Mouse (Mus musculus) macrophage (primary cell): Measurements from ENCODE around the gene Alox12e. TPM values are rescaled to one million over a fixed set of nuclear protein-coding genes. Genes with fewer than 3 reads are reported as not detected.
"Not testable (repeated sequence)": the region's sequence is repeated elsewhere in the genome, so short reads cannot be mapped to it uniquely, and the experiment has no call there.

Experiments
- H3K27ac ChIP-seq: fragments of 350-480 bp; formaldehyde crosslinking; 2 replicates; pipeline ENCODE4 v1.9.0; 2021
- H3K36me3 ChIP-seq: fragments of 350-480 bp; formaldehyde crosslinking; 2 replicates; pipeline ENCODE4 v1.9.0; 2021; ENCODE audit errors: inconsistent target
- H3K4me3 ChIP-seq: fragments of 350-480 bp; formaldehyde crosslinking; 2 replicates; pipeline ENCODE4 v1.9.0; 2021; ENCODE audit errors: inconsistent target
- H3K79me2 ChIP-seq: fragments of 350-480 bp; formaldehyde crosslinking; 2 replicates; pipeline ENCODE4 v1.9.0; 2021; ENCODE audit errors: inconsistent target
- WGBS: methylation state at CpG from one replicate; pipeline ENCODE4 v1.1.7; 2026; ENCODE audit warnings: inconsistent platforms; ENCODE audit not compliant: missing documents; 5-methylcytosine and 5-hydroxymethylcytosine counted together
- polyA plus RNA-seq: library from polyadenylated mRNA; stranded (reverse); fragments of 250-400 nt; gene quantifications from 3 replicates; pipeline ENCODE4 v1.2.4, GENCODE M21; 2018; ENCODE audit warnings: inconsistent platforms
- total RNA-seq, 78 experiments: library from RNA; depleted of rRNA; stranded (reverse); fragments of 250-400 nt; gene quantifications; 1 replicate in 9 of 78; 2 replicates in 24 of 78; 3 replicates in 43 of 78; 4 replicates in 2 of 78; pipeline ENCODE4 v1.2.4; 2018; ENCODE audit warnings: inconsistent platforms in 56 of 78

Alox12e gene
- not detected for total RNA-seq (2018; cell fraction: chromatin; rRNA removed)
- total RNA-seq (2018; cell fraction: cytosol; rRNA removed), result not detected
- not detected for total RNA-seq (2018; cell fraction: nucleus; rRNA removed)
- polyA plus RNA-seq, result not detected in 3 replicates

DNA sequence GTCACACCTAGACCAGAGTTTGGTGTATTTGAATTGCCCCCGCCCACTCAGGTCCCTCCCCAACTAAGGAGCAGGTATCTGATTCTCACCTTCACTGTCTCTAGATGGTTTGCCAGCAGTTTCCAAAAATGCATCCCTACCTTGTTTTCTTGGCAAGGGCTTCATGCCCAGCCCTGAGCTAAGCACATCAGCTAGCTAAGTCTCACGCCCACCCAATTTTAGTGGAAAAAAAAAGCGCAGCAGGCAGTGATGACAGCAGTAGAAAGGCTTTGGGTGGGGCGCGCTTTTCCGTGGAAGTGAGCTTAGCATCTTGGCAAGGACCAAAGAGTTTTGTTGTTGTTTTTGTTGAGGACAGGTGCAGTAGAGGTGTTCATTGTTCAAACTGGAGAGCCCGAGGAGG is at the start of gene Alox12e:
TSS of gene Alox12e (minus strand) at position 101 of the 400 bp plus-strand sequence.
- Histone ChIP-seq H3K36me3 (no peaks in the 10 kb centered on the region), H3K79me2 (no peaks in the 10 kb centered on the region), H3K4me3 (no peak within 1 kb of the TSS), H3K27ac (no peak within 1 kb of the TSS)
- 36% methylated on average over 7 of the region's 7 CpGs for WGBS

DNA sequence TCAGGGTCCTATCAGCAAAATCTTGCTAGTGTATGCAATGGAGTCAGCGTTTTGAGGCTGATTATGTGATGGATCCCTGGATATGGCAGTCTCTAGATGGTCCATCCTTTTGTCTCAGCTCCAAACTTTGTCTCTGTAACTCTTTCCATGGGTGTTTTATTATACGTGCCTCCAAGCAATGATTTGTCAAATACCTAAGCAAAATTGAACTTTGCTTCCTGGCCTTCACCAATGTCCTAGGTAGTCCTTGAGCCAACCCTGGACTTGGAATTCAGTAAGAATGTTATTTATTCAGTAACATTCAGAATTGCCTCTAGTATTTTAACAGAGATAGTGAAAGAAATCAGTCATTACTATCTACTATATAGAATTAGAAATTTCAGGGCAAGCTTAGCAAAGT is 46.2 kb upstream of the Alox12e start:
- H3K36me3 ChIP-seq, result not testable (repeated sequence)
- WGBS, result 92% methylated on average over 2 of the region's 2 CpGs

DNA sequence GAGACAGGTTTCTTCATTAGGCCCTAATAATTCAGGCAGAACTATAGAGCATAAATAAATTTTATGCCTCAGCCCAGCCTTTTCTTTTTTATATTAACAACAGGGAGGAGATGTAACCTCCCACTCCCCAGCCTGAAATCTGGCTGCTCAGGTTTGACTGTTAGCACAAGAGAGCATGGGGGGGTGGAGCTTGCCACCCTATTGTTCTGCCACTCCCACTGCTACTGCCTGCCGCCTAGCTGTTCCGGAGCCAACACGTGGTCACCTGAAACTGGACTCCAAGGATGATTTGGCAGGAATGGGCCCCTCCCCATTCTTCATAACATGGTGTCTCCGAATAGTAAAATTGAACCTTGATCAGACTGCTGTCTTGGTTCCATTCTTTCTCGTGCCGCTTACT is 45.3 kb upstream of the Alox12e start:
- H3K79me2 ChIP-seq, H3K27ac ChIP-seq, H3K4me3 ChIP-seq, H3K36me3 ChIP-seq: not testable (repeated sequence)
- 92% methylated on average over 3 of the region's 6 CpGs for WGBS

More for the DNA sequence above, 46.2 kb upstream of the Alox12e start:
- H3K27ac ChIP-seq, H3K79me2 ChIP-seq, H3K4me3 ChIP-seq: not testable (repeated sequence)

DNA sequence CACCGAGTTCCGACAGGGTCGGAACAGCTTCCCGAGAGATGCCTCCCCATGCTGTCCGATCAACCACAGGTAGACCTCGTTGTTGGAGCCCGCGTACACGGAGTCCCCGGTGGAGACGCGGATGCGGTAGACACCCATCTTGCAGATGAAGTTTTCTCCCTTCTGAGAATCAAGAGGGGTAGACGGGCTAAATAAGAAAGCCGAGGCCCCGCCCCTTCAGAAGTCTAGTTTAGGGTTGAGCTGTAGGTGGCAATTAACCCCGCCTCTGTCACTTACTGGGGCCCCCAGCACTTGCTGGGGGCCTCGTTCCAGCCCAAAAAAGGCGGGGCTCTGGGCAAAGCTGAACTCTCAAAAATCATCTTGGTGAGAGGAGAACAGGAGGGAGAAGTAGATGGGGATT is 29.4 kb upstream of the Alox12e start, which contains the start of gene Alox15:
TSS of gene Alox15 (minus strand) at position 164 of the 400 bp plus-strand sequence.
- Histone ChIP-seq H3K4me3 (no peak within 1 kb of the TSS), H3K36me3 (no peaks in the 10 kb centered on the region), H3K79me2 (no peaks in the 10 kb centered on the region), H3K27ac (no peak within 1 kb of the TSS)
- 2% methylated on average over 19 of the region's 19 CpGs for WGBS

DNA sequence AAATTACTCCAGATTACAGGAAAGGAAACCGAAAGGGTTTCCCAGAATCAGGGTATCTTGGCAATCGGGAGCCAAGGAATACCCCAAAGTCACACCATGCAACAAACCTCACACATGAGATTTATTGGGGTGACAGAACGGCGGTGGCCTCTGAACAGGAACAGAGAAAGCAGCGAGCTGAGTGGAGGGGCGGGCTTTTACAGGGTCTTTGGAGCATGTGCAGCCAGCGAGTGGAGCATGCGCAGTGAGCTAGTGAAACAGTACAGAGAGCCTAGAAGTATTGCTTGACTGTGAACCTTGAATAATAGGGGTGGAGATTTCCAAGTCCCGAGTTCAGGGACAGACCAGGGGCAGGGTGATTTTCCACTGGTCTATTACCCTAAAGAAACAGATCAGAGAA is 26.2 kb upstream of the Alox12e start:
- Histone ChIP-seq H3K4me3 (no peak overlapping the region), H3K79me2 (no peaks in the 10 kb centered on the region), H3K27ac (no peak overlapping the region), H3K36me3 (no peaks in the 10 kb centered on the region)
- 81% methylated on average over 9 of the region's 9 CpGs for WGBS

DNA sequence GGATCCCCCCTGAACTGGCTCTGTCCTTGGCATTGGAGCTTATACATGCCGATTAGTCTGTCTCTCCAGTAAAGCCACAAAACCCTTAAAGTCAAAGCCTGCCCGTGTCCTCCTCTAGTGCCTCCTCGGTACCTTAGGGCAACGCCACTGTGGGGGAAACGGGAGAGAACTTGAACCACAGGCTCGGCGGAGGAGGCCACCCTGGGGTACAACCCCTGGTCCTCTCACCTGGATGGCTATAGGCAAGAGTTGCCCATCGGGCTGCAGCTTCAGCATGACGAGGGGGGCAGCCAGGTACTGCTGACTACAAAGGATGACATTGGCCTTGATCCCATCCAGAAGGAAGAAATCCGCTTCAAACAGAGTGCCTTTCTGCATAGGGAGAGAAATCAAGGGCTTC is 25.4 kb upstream of the Alox12e start:
- Histone ChIP-seq H3K79me2 (no peaks in the 10 kb centered on the region), H3K27ac (no peak overlapping the region), H3K36me3 (no peaks in the 10 kb centered on the region), H3K4me3 (no peak overlapping the region)
- WGBS, result 83% methylated on average over 10 of the region's 10 CpGs

DNA sequence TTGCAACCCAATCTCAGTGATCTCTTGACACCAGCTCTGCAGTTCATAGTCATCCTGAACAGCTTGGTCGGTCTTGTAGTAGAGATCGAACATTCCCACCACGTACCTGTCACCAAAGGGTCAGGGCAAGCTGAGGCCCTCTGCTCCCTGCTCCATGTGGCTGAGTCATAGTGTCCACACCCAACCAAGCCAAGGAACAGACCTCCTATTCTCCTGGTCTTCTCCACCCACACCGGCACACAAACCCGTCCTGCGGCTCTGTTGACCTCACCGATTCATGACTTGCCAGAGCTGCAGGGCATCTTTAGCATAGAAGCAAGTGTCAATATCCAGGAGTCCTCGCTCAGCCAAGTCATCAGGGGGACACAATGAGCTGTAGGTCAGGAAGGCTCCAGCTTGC is 23.1 kb upstream of the Alox12e start:
- Histone ChIP-seq H3K27ac (no peak overlapping the region), H3K36me3 (no peaks in the 10 kb centered on the region), H3K4me3 (no peak overlapping the region), H3K79me2 (no peaks in the 10 kb centered on the region)
- 95% methylated on average over 7 of the region's 8 CpGs for WGBS

DNA sequence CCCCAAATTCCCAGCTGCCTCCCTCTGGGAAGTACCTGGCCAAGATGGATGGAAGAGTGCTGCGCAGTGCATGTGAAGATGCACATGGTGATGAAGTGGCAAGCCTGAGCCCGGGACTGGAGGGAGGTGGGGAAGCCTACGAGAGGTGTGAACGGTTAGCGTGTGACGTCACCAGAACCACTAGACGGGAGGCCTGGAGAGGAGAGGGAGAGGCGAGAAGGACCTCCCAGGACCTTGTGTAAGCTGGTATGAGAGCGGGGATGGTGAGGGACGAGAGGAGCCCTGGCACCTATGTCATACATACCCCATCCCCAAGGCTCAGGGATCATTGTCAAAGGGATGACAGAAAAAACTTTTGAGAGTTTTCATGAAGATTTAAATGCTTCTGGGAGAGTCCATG is 22.6 kb upstream of the Alox12e start:
- Histone ChIP-seq H3K36me3 (no peaks in the 10 kb centered on the region), H3K79me2 (no peaks in the 10 kb centered on the region), H3K4me3 (no peak overlapping the region), H3K27ac (no peak overlapping the region)
- WGBS, result 88% methylated on average over 9 of the region's 10 CpGs

DNA sequence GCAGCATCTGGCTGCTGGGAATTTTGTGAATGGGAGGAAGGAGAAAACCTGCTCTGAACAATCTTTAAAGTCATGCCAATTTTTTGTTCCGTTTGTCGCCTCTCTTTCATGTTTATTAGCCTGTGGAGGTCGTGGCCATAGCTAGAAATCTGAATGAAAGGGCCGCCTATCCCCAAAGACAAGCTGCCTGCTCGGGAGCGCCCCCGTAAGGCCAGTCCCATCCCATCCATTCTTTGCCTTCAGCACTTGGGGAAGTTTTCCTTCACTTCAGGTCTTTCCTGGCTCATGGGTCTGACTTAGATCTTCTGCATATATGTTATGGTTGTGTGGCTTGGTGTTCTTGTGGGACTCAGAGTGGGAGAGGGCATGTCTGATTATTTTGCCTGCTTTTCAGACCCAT is 17.1 kb upstream of the Alox12e start:
- H3K4me3 ChIP-seq, result no peak overlapping the region
- no peaks in the 10 kb centered on the region for H3K36me3 ChIP-seq
- no peak overlapping the region for H3K27ac ChIP-seq
- H3K79me2 ChIP-seq, result no peaks in the 10 kb centered on the region
- 69% methylated on average over 7 of the region's 7 CpGs for WGBS

DNA sequence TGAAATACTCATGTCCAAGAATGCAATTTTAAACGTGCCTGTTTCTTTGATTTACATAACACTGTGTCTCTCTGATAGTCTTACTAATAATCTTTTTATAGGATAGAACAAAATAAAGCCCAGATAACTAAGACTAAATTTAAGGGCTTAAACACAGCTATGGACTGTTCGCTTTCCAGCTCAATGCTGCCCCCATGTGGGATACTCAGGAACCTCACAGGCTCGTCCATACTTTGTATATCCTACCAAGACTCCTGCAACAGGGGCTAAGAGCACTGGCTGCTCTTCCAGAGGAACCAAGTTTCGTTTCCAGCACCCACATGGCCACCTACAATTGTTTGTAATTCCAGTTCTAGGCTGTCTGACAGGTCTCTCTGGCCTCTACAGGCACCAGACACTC is 12.0 kb upstream of the Alox12e start:
- Histone ChIP-seq H3K27ac (no peak overlapping the region), H3K79me2 (no peaks in the 10 kb centered on the region), H3K4me3 (no peak overlapping the region), H3K36me3 (no peaks in the 10 kb centered on the region)
- 31% methylated on average over 4 of the region's 4 CpGs for WGBS

DNA sequence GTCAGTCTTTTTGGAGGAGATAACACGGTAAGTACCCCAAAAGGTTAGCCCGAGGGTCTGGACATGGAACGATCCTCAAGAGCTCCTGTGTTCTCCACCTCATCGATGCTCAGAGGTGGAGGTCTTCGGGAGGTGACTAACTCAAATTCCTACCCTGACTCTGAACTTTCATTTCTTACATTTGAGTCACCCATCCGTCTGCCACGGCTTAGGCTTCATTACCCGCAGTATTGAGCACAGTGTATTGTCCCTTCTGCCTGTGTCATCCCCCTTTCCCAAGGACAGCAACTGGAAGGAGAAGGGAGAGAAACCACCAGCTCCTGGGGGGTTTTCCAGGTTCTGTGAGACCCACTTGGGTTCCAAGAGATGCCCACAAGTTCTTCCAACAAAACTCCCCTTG is 2.3 kb upstream of the Alox12e start:
- Histone ChIP-seq H3K79me2 (no peaks in the 10 kb centered on the region), H3K36me3 (no peaks in the 10 kb centered on the region), H3K27ac (no peak overlapping the region), H3K4me3 (no peak overlapping the region)
- WGBS, result 93% methylated on average over 8 of the region's 8 CpGs

DNA sequence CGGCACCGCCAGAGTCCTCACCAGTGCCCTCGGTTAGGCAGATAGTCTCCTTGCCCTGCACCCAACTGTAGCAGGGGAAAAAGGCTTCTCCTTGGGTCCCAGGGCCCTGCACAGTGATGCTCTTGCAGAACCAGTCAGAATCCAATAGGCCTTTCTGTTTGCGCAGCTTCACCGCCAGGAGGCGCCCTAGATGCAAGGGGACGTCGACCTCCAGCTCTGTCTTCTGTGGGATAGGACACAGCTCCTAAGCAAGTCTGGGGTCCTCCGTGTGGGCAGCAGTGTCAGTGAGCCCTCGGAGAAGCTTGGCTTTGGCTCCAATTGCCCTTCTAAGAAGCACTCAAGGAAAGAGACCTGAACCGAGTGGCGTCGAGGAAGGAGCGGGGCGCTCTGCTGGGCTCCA is 764 bp downstream of the Alox12e start:
- 11% methylated on average over 15 of the region's 15 CpGs for WGBS
- no peak overlapping the region for H3K4me3 ChIP-seq

DNA sequence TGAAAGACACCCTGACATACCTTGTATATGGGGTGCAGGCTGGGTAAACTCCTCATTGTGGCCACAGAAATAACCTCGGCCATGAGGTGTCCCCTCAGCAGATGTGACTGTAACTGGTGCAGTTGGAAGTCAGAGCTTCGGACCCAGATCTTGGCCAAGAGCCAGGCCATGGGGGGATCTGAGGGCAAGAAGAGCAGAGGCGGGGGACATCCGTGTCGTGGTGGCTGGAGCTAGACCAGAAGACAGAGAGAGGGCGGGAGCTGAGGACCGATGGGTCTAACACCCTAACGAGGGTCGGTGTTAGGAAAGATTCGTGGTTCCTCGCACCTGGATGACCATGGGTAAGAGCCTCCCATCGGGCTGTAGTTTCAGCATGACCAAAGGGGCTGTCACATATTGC is 2.8 kb downstream of the Alox12e start:
- no peak overlapping the region for H3K27ac ChIP-seq
- H3K4me3 ChIP-seq, result no peak overlapping the region
- 78% methylated on average over 12 of the region's 12 CpGs for WGBS
- H3K79me2 ChIP-seq, result no peaks in the 10 kb centered on the region
- H3K36me3 ChIP-seq, result no peaks in the 10 kb centered on the region

More for the DNA sequence above, 764 bp downstream of the Alox12e start:
- H3K79me2 ChIP-seq, result no peaks in the 10 kb centered on the region
- H3K36me3 ChIP-seq, result no peaks in the 10 kb centered on the region
- H3K27ac ChIP-seq, result no peak overlapping the region

DNA sequence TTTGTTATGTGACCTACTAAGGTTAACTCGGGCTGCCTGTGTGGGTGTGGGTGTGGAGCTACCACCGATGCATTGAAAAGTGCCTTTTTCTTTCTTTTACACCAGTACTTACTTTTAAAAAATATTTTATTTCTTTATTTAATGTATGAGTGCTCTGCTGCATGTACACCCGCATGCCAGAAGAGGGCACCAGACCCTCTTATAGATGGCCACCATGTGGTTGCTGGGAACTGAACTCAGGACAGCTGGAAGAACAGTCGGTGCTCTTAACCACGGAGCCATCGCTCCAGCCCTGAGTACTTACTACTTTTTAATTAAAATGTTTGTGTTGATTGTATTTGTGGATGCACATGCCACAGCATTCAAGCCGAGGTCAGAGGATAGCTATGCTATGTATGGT is 8.6 kb downstream of the Alox12e start:
- 32% methylated on average over 7 of the region's 7 CpGs for WGBS
- Histone ChIP-seq H3K27ac (no peak overlapping the region), H3K79me2 (no peaks in the 10 kb centered on the region), H3K36me3 (no peaks in the 10 kb centered on the region), H3K4me3 (no peak overlapping the region)

DNA sequence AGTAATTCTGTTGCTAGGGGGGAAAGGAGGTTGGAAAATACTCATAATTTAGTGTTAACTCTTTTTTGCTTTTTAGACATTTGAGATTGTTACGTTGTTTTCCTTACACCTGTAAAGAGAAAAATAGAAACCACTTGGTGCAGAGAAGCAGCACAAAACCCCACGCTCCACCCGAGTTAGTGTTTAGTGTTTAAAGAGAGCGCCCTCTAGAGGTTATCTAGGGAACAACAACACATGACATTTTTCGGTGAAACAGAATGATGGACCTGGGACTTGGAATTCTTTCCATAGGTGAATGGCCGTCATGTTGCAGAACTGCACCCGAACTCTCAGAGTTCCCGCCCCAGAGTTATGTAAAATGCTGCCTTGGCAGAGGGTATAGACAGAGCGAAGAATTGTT is 13.1 kb downstream of the Alox12e start:
- WGBS, result 12% methylated on average over 9 of the region's 9 CpGs
- Histone ChIP-seq H3K79me2 (no peaks in the 10 kb centered on the region), H3K27ac (no peak overlapping the region), H3K4me3 (no peak overlapping the region), H3K36me3 (no peaks in the 10 kb centered on the region)

DNA sequence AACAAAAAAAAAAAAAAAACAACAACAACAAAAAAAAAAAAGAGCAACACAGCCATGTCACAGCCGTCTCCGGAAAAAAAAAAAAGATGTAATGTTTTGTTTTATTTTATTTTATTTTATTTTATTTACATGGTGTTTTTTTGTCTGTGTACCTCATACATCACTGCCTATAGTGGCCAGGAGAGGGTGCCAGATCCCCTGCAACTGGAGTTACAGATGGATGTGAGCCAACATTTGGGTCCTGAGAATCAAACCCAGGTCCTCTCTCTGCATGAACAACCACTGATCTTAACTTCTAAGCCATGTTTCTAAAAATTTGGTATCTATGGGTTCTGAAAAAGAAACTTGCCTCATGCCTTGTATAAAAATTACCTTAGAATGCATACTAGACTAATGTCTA is 14.1 kb downstream of the Alox12e start:
- WGBS, result no CpG with 5 or more reads among the region's 2 CpGs
- no peak overlapping the region for H3K27ac ChIP-seq
- no peaks in the 10 kb centered on the region for H3K79me2 ChIP-seq
- no peaks in the 10 kb centered on the region for H3K36me3 ChIP-seq
- no peak overlapping the region for H3K4me3 ChIP-seq
